Mouse (Mus musculus) erythroblast, embryonic 14.5 days (primary cell): ENCODE data around the gene Epb41l2. TPM values are rescaled to one million over a fixed set of nuclear protein-coding genes. Genes with fewer than 3 reads are reported as not detected.

Experiments used
- H3K27me3 ChIP-seq: 2 replicates; pipeline ENCODE4 v1.6.1; 2012; ENCODE audit warnings: inconsistent platforms; ENCODE audit not compliant: control insufficient read depth
- H3K36me3 ChIP-seq: 2 replicates; pipeline ENCODE4 v1.6.1; 2012; ENCODE audit warnings: mild to moderate bottlenecking, inconsistent platforms; ENCODE audit not compliant: control insufficient read depth
- H3K4me1 ChIP-seq: 2 replicates; pipeline ENCODE4 v1.6.1; 2012; ENCODE audit warnings: inconsistent platforms; ENCODE audit not compliant: control insufficient read depth
- H3K4me3 ChIP-seq: replicated peaks from 2 replicates; pipeline ENCODE3; 2012; ENCODE audit warnings: moderate library complexity, mild to moderate bottlenecking, inconsistent platforms
- H3K9me3 ChIP-seq: 2 replicates; pipeline ENCODE4 v1.6.1; 2012; ENCODE audit warnings: low read length, inconsistent platforms, mixed read lengths; ENCODE audit not compliant: control insufficient read depth
- GATA1 ChIP-seq: IDR thresholded peaks from 2 replicates; pipeline ENCODE4 v1.6.1; 2012; ENCODE audit warnings: low read length, inconsistent platforms, mixed read lengths
- TAL1 ChIP-seq: IDR thresholded peaks from 3 replicates; pipeline ENCODE4 v1.6.1; 2012; ENCODE audit warnings: low read length, inconsistent platforms, mixed read lengths
- polyA plus RNA-seq: library from polyadenylated mRNA; stranded (reverse); fragments of >175 nt; gene quantifications from 2 replicates; pipeline ENCODE4 v1.2.3, GENCODE M21; 2012

The Epb41l2 gene
- polyA plus RNA-seq, 1 experiment = 0.48 TPM

DNA sequence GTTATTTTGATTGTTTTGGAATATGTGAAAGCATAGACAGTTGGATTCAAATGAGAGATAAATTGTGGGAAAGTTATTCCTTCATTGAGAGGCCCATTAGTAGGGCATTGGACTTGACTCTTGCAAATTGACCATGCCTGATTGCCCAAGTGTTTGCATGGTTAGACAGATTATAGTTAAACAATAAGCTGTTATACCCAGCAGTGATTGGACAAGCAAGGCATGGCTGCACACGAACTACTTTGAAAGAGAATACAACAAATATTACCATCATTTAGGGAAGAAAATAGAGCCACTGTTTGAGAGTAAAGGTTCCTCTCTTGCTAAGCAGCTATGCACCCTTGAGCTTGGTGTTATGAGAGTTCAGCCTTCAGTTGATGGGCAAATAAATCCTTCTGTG lies 43.3 kb downstream of the Epb41l2 start:
- H3K4me3 ChIP-seq = no peak overlapping the region
- TF ChIP-seq GATA1 (no peak), TAL1 (no peak)
- no peaks in the 10 kb centered on the region for H3K36me3 ChIP-seq
- peaks cover 2% of the 10 kb centered on the region; the same call in 1 of the 2 replicates for H3K27me3 ChIP-seq
- no peaks in the 10 kb centered on the region for H3K9me3 ChIP-seq
- no peaks in the 10 kb centered on the region for H3K4me1 ChIP-seq

DNA sequence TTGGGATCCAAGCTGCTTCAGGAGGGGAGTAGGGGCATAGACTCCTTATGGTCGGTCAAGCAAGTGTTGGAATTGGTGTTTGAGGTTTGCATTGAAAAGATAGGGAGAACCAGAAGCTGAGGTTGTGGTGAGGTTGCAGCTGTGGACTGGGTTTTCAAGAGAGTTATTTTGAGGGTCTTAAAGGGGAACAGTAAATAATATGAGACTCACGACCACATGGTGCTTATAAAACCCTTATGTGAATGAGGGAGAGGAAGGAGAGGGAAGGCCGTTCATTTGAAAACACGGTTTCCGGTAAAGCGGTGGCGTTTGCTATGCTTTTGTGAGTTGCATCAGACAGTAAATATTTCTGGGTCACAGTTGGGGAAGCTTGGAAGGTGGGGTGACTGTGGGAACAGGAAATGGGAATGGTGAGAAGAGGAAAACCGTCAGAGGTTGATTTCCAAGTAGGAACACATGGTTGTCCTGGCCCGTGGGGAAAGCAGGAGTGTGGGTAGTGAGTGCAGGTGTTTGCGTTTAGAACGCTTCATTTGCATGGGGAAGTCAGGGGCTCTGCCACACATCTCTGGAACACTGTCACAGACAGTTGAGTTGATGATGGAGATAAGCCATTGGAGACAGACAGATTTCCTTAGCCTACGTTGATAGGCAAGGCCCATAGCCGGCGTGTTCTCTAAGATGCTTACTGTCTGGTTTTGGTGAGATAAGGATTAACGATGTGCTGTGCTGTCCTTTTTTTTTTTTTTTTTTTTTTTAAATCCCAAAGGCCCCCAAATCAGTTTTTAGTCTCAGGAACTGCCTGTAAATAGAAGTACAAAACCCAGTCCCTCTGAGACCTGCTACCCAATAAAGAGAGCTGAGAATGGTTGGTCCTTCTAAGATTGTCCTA lies 44.5 kb downstream of the Epb41l2 start:
- TF ChIP-seq GATA1 (no peak), TAL1 (no peak)
- H3K4me3 ChIP-seq = no peak overlapping the region
- no peaks in the 10 kb centered on the region for H3K4me1 ChIP-seq
- H3K36me3 ChIP-seq = no peaks in the 10 kb centered on the region
- peaks cover 2% of the 10 kb centered on the region; the same call in 1 of the 2 replicates for H3K27me3 ChIP-seq
- no peaks in the 10 kb centered on the region for H3K9me3 ChIP-seq

DNA sequence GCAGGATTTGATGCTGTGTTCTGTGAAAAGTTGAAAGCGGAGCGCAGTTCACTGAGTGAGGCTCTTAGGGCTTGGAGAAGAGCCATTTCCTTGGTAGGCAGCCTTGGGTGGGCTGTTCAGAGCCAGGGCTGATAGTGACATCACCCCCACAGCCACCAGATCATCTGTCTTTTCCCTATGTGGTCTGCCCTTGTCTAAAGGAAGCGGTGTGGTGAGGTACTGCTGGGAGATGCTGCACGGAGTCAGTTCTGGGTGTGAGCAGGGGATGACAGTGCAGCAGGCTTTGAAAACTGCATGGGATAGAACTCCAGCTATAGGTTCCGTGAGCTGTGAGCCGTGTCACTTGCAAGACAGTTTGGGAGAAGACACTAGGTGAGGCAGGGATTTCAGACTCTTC lies 45.1 kb downstream of the Epb41l2 start:
- H3K36me3 ChIP-seq = no peaks in the 10 kb centered on the region
- no peaks in the 10 kb centered on the region for H3K9me3 ChIP-seq
- TF ChIP-seq GATA1 (no peak), TAL1 (no peak)
- no peaks in the 10 kb centered on the region for H3K4me1 ChIP-seq
- H3K27me3 ChIP-seq = peaks cover 2% of the 10 kb centered on the region; the same call in 1 of the 2 replicates
- no peak overlapping the region for H3K4me3 ChIP-seq

DNA sequence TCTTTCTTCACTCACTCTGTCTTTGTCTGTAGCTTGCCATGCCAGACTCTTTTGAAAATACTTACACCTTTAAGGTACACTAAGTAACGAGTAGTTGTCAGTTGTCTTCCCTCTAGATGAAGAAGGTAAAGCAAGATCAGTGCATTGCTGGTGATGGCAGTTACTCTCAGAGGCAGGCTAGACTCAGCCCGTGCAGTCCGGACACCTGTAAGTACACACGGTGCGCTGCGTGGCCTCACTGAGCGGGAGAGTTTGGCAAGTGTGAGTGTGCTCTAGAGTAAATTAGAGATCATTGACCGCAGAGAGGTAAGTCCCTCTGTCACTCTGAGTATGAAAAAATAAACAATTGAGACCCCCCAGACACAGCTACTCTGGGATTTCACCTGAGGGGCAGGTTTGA lies 46.0 kb downstream of the Epb41l2 start:
- Histone ChIP-seq H3K4me1 (no peaks in the 10 kb centered on the region), H3K36me3 (no peaks in the 10 kb centered on the region), H3K9me3 (no peaks in the 10 kb centered on the region), H3K27me3 (peaks cover 2% of the 10 kb centered on the region; the same call in 1 of the 2 replicates), H3K4me3 (no peak overlapping the region)
- TF ChIP-seq TAL1 = no peak
- no peak for TF ChIP-seq GATA1

DNA sequence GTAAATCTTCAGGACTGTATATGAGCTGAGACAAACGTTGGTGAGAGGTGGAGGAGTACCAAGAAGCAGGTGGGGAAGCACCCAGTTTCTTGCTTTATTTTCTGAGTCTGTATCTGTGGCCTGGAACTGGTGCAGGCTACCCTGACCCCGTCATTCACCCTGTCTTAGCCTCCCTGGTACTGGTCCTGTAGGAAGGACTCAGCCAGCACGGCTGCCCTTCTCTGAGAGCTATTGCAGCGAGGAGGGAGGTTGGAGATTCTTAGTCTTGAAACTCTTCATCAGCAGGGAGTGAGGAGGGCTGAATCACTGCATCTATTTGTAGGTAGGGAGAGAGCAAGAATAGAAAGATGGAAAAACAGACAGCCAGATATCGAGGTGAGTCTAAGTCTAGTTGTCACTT lies 47.1 kb downstream of the Epb41l2 start:
- H3K4me3 ChIP-seq = no peak overlapping the region
- TF ChIP-seq GATA1 (no peak), TAL1 (no peak)
- no peaks in the 10 kb centered on the region for H3K4me1 ChIP-seq
- H3K9me3 ChIP-seq = no peaks in the 10 kb centered on the region
- H3K36me3 ChIP-seq = no peaks in the 10 kb centered on the region
- H3K27me3 ChIP-seq = peaks cover 2% of the 10 kb centered on the region; the same call in 1 of the 2 replicates

DNA sequence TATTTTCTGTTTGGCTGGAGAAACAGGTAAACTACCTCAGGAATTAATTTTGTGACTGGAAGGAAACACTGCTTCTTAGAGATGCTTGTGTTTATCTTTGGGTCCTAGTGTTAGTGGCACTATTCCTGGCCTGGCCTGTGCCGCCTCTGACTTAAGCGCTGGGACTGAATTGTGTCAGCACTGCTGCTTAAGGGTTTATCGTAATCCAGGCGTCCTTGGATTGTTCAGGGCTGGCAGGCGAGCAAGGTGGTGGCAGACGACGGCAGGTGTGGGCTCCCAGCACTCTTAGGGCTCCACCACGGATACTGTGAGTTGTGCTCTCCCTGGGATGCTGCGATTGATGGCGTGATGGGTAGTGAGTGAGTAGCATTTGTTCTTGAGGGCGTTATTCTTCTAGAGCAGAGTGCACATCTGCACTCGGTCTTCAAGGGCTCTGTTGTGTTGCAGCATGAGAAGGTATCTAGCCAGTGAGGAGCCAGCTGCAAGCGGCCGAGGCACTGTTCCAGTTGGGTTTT lies 48.6 kb downstream of the Epb41l2 start:
- Histone ChIP-seq H3K9me3 (no peaks in the 10 kb centered on the region), H3K4me1 (no peaks in the 10 kb centered on the region), H3K36me3 (no peaks in the 10 kb centered on the region), H3K4me3 (no peak overlapping the region), H3K27me3 (peaks cover 2% of the 10 kb centered on the region; the same call in 1 of the 2 replicates)
- TF ChIP-seq GATA1 (no peak), TAL1 (no peak)

DNA sequence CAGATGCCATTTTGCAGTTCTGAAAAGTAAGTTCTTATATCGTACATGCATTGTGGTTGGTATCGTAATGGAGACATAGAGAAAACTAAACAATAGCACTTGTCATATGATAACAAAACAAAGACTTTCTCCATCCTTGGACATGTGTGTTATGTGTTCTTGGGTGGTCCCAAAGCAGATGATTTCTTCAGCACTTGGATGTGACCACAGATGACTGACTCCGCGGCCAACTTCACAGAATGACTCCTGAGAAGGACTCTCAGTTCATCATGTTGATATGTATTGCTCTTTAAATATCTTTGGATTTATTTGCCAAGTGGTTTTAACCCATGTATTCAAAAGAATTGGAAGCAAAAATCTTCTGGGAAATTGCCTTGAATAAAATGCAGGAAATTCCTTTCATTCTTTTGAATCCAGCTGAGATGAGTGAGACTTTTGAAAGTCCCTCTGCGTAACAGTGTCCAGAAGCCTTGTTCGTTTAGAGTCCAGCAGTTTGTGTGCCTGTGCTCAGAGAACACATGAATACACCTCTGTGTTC lies 52.3 kb downstream of the Epb41l2 start:
- no peaks in the 10 kb centered on the region for H3K36me3 ChIP-seq
- H3K9me3 ChIP-seq = no peaks in the 10 kb centered on the region
- H3K27me3 ChIP-seq = no peaks in the 10 kb centered on the region

DNA sequence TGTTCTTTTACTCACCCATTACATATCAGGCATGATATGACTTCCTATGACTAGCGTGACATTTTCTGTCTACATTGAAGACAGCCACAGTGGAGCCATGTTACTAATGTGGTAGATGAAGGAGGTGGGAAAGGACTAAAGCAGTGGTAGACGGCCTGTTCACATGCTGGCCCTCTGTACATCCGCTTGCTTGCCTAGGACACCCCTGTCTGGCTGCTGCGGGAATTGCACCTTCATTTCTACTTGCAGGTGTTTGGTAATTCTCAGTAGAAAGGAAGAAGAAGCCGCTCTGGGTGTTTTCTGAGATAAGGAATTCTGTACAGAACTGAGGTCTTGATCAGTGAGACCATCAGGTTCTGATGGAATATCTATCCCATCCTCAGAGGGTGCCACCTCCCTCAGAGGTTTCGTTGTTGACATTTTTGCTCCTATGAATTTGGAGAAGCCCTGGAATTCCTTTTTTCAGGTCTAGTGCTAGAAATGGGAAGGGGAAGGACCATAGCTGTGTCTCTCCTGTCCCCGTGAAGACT lies 55.7 kb downstream of the Epb41l2 start:
- H3K4me3 ChIP-seq = no peak overlapping the region
- peaks cover 5% of the 10 kb centered on the region for H3K4me1 ChIP-seq
- no peaks in the 10 kb centered on the region for H3K9me3 ChIP-seq
- no peaks in the 10 kb centered on the region for H3K36me3 ChIP-seq
- H3K27me3 ChIP-seq = no peaks in the 10 kb centered on the region
- no peak for TF ChIP-seq GATA1
- no peak for TF ChIP-seq TAL1

More for the DNA sequence above, 52.3 kb downstream of the Epb41l2 start:
- peaks cover 5% of the 10 kb centered on the region for H3K4me1 ChIP-seq
- TF ChIP-seq TAL1 (no peak), GATA1 (no peak)
- no peak overlapping the region for H3K4me3 ChIP-seq

DNA sequence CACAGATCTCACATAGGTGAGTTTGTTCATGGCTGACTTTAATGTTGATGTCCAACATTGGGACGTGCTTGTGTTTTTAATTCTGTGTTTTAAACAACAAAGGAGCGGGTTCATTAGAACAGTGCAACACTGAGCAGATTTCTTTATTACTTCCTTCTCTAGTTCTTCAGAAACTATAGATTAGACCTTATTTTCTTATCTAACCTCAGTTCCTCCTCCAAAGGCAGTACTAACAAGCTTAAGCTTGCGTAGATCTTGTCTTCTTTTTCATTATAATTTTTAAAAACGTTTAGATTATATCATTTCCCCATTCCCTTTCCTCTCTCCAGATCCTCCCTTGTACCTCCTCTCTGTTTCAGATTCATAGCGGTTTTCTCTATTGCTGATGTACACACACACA lies 57.1 kb downstream of the Epb41l2 start:
- H3K9me3 ChIP-seq = no peaks in the 10 kb centered on the region
- H3K36me3 ChIP-seq = no peaks in the 10 kb centered on the region
- no peak overlapping the region for H3K4me3 ChIP-seq
- H3K4me1 ChIP-seq = peaks cover 5% of the 10 kb centered on the region
- H3K27me3 ChIP-seq = no peaks in the 10 kb centered on the region
- TF ChIP-seq TAL1 = no peak
